In the genomic region with DNA sequence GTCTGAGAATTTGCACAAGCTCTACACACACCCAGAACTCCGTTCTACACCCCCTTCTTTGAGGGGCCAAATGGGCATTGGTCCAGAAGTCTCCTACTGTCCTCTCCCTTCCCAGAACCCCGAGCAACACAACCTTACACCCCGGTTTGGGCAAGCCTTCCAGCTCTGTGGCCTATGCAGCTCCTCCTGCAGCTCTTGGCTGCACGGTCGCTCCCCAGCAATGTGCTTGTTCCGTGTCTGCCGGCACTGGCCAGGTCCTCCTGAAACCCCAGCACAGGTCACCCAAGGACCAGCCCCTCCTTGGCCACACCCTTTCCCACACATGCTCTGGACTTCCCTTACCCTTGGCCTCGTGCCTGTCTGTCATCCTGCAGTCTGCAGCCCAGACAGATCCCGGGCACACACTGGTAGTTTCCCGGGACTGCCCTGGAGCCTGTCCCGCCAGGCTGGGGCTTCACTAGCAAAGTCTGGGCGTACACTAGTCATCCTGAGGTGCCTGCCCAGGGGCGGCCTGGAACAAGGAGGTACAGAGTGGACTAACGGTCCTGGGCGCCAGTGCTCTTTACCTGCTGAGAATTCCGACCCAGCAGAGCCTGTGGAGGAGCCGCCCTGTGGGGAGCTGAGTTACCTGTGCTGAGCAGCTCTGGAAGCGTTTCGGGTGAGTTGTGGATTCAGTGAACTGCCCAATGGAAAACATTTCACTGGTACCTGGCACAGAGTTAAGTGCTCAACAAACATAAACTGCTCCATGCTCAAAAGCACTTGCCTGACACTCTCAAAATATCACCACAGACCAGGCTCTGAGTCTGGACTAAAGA, we compare ENCODE assay signal across 8 mouse cellular contexts. TPM values are rescaled to one million over a fixed set of nuclear protein-coding genes. Genes with fewer than 3 reads are reported as not detected.
A peak's percentile ranks its signal among the peaks of the same experiment; 100 is the strongest.
DNase-seq lines count a peak whose midpoint lies in the region; ATAC-seq and TF ChIP-seq lines count a peak whose summit lies in the region.

No protein-coding gene starts in this region.

- H3K9ac ChIP-seq in heart, embryonic 12.5 days = peak overlapping the region; percentile 55
- H3K9ac ChIP-seq in neural tube, embryonic 15.5 days (replicated peaks) = no peak overlapping the region

- TF ChIP-seq CTCF in layer of hippocampus, adult 2 months (conservative IDR thresholded peaks at IDR 0.05) = no peak

- peak overlapping the region; percentile 5; the same call in 1 of the 2 replicates for H3K4me2 ChIP-seq in heart, embryonic 12.5 days
- no peak overlapping the region for H3K4me2 ChIP-seq in neural tube, embryonic 15.5 days

- H3K4me3 ChIP-seq in layer of hippocampus, adult 2 months = no peak overlapping the region; the same call in 1 of the 2 replicates
- H3K4me3 ChIP-seq in embryonic facial prominence, embryonic 10.5 days = peak overlapping the region; percentile 29; the same call in 1 of the 2 replicates
- no peak overlapping the region for H3K4me3 ChIP-seq in heart, embryonic 12.5 days
- no peak overlapping the region for H3K4me3 ChIP-seq in neural tube, embryonic 15.5 days (replicated peaks)

- no peaks in the 10 kb centered on the region for H3K9me3 ChIP-seq in embryonic facial prominence, embryonic 10.5 days
- no peaks in the 10 kb centered on the region for H3K9me3 ChIP-seq in heart, embryonic 12.5 days (replicated peaks)
- H3K9me3 ChIP-seq in neural tube, embryonic 15.5 days (replicated peaks) = no peaks in the 10 kb centered on the region

- H3K4me1 ChIP-seq in embryonic facial prominence, embryonic 10.5 days = peaks cover 81% of the 10 kb centered on the region
- peaks cover 98% of the 10 kb centered on the region for H3K4me1 ChIP-seq in heart, embryonic 12.5 days (replicated peaks)
- peaks cover 93% of the 10 kb centered on the region for H3K4me1 ChIP-seq in neural tube, embryonic 15.5 days

- H3K36me3 ChIP-seq in embryonic facial prominence, embryonic 10.5 days (replicated peaks) = peaks cover 99% of the 10 kb centered on the region
- peaks cover 11% of the 10 kb centered on the region; the same call in 1 of the 2 replicates for H3K36me3 ChIP-seq in heart, embryonic 12.5 days
- peaks cover 8% of the 10 kb centered on the region; the same call in 1 of the 2 replicates for H3K36me3 ChIP-seq in neural tube, embryonic 15.5 days

- ATAC-seq in heart, embryonic 12.5 days (ENCODE audit: insufficient number of reproducible peaks, low FRiP score) = peak; percentile 45; the same call in 1 of the 2 replicates
- ATAC-seq in neural tube, embryonic 15.5 days (ENCODE audit: low FRiP score) = 0 out of 2 replicates have a peak, but pooled peaks have one; percentile 3

- 71% methylated on average over 19 of the region's 19 CpGs for WGBS in embryonic facial prominence, embryonic 10.5 days
- WGBS in heart, embryonic 12.5 days = 54% methylated on average over 19 of the region's 19 CpGs
- WGBS in neural tube, embryonic 15.5 days = 77% methylated on average over 19 of the region's 19 CpGs

- no peaks in the 10 kb centered on the region for H3K27me3 ChIP-seq in embryonic facial prominence, embryonic 10.5 days (replicated peaks; ENCODE audit: low read depth, poor library complexity, severe bottlenecking)
- no peaks in the 10 kb centered on the region for H3K27me3 ChIP-seq in heart, embryonic 12.5 days (replicated peaks)
- no peaks in the 10 kb centered on the region for H3K27me3 ChIP-seq in neural tube, embryonic 15.5 days (replicated peaks)

- H3K27ac ChIP-seq in layer of hippocampus, adult 2 months = peak overlapping the region; percentile 82
- H3K27ac ChIP-seq in embryonic facial prominence, embryonic 10.5 days (replicated peaks) = peak overlapping the region; percentile 65
- peak overlapping the region; percentile 52 for H3K27ac ChIP-seq in heart, embryonic 12.5 days (ENCODE audit: poor library complexity, severe bottlenecking)
- H3K27ac ChIP-seq in neural tube, embryonic 15.5 days (replicated peaks) = peak overlapping the region; percentile 45

- no peak for DNase-seq in layer of hippocampus, adult 2 months (ENCODE audit: low spot score in 2 of 2)
- no peak for DNase-seq in layer of hippocampus, postnatal 36 days
- no peak for DNase-seq in embryonic facial prominence, embryonic 10.5 days (ENCODE audit: low spot score)
- DNase-seq in kidney, postnatal 36 days = peak; percentile 68 to 72
- DNase-seq in layer of hippocampus, adult 9-10 months (ENCODE audit: low spot score) = no peak
- DNase-seq in right cerebral cortex, postnatal 14 days = no peak

RNA-seq across cellular contexts. Expression of gene H2afy, which starts 22.5 kb away (rescaled TPM):
- total RNA-seq in layer of hippocampus, adult 2 months (2021) = 100 to 1,000 TPM; 118 to 122 TPM
- 100 to 1,000 TPM; 120 to 128 TPM for total RNA-seq in layer of hippocampus, postnatal 36 days (2021)
- 478 and 497 TPM in 2 replicates for polyA plus RNA-seq in embryonic facial prominence, embryonic 10.5 days (2016; fragmentation: Nextera tagmentation; extraction: Ambion mirVana)
- 141 and 152 TPM in 2 replicates for polyA plus RNA-seq in heart, embryonic 12.5 days (2016; fragmentation: Nextera tagmentation; extraction: Ambion mirVana)
- 244 and 272 TPM in 2 replicates for polyA plus RNA-seq in neural tube, embryonic 15.5 days (2015; fragmentation: Nextera tagmentation; extraction: Ambion mirVana)

Comparison
In these comparisons a context has a peak if more than half of its experiments do, and no peak if none do; other contexts are left out.
1. DNase-seq: peak in kidney, postnatal 36 days (2 of 2); none in layer of hippocampus, adult 2 months (0 of 2), layer of hippocampus, postnatal 36 days (0 of 2), embryonic facial prominence, embryonic 10.5 days (single experiment), layer of hippocampus, adult 9-10 months (single experiment) and right cerebral cortex, postnatal 14 days (single experiment).
2. Peak in every context shown above with its lines, with median percentiles within 50 percentile points of each other: H3K27ac ChIP-seq.